Mouse (Mus musculus) hematopoietic multipotent progenitor cell, adult 10-12 weeks (in vitro differentiated cells): Measurements from ENCODE around the gene Zbtb8os. TPM values are rescaled to one million over a fixed set of nuclear protein-coding genes. Genes with fewer than 3 reads are reported as not detected.

Experiments
- polyA plus RNA-seq: library from polyadenylated mRNA; stranded (reverse); fragments of >175 nt; gene quantifications from 2 replicates; pipeline ENCODE4 v1.2.3, GENCODE M21; 2012; ENCODE audit warnings: low replicate concordance

The Zbtb8os gene
- polyA plus RNA-seq, result 2.6 and 4.1 TPM in 2 replicates

GRCm38 (mm10) chr4:129335216-129336074 is at the start of gene Zbtb8os, which contains the start of gene Rbbp4:
Gene Zbtb8os, plus strand, starts transcription at chr4:129335695.
Gene Rbbp4, minus strand, starts transcription at chr4:129335370.

GRCm38 (mm10) chr4:129287472-129287981 is 48.0 kb upstream of the Zbtb8os start, which contains the start of gene Sync:
Gene Sync, plus strand, starts transcription at chr4:129287617.

DNA sequence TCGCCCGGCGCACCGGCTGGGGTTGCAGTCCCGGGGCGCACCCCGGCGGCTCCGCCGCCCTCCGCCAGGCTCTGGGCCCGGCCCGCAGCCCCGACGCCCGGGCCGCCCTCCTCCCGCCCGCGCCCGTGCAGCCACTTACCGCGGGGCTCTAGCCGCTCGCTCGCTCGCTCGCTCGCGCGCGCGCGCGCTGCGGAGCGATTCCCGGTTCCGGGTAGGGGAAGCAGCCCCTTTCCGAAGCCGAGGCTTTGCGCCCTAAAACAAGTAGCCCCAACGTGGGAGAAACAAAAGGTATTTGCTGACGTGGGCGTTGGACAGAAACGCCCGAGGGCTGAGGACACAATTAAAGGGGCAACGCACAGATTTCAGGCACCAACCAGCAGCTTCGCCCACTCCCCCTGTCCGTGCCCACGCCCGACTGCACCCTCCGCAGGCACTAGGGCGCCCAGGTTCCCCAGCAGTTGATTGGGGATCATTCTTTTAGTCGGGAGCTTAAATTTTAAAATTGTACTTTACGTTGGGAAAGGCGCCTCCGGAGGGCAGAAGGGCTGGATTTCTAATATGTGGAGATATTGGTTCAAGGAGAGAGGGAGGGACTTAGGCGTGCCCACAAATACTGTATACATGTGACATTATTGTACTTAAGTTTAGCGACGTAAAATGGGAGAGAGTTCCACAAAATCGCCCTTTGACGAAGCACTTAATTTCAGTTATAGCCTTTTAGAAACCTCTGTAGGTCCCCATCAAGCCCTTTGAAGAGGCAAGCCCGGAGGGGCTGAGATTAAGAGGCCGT is 42.3 kb downstream of the Zbtb8os start, which contains the start of gene Zbtb8a:
Zbtb8a (minus strand) TSS at position 516 of the 790 bp plus-strand sequence.

Other genes starting within 250 kb of the Zbtb8os start
- not detected in 2 replicates for gene Tmem54, start 230.1 kb upstream of the Zbtb8os start, polyA plus RNA-seq
- gene Hpca, start 213.7 kb upstream of the Zbtb8os start, polyA plus RNA-seq, result not detected in 2 replicates
- gene Fndc5, start 198.7 kb upstream of the Zbtb8os start, polyA plus RNA-seq, result 0.15 and 0.46 TPM in 2 replicates
- gene S100pbp, start 146.0 kb upstream of the Zbtb8os start, polyA plus RNA-seq, result 4.2 and 5.2 TPM in 2 replicates
- gene Yars, start 145.9 kb upstream of the Zbtb8os start, polyA plus RNA-seq, result 11.6 and 15.9 TPM in 2 replicates
- gene C77080, start 74.3 kb upstream of the Zbtb8os start, polyA plus RNA-seq, result 0.72 and 1.6 TPM in 2 replicates
- gene Sync, start 48.1 kb upstream of the Zbtb8os start, polyA plus RNA-seq, result 0.04 TPM in 1 of 2 replicates, not detected in the other
- 18.9 and 24.8 TPM in 2 replicates for gene Rbbp4, start 325 bp upstream of the Zbtb8os start, polyA plus RNA-seq
- 1.7 and 4.1 TPM in 2 replicates for gene Zbtb8a, start 42.4 kb downstream of the Zbtb8os start, polyA plus RNA-seq
- not detected in 2 replicates for gene Zbtb8b, start 105.2 kb downstream of the Zbtb8os start, polyA plus RNA-seq
- gene Bsdc1, start 125.9 kb downstream of the Zbtb8os start, polyA plus RNA-seq, result 27.6 and 91.6 TPM in 2 replicates
- 0.17 TPM in 1 of 2 replicates, not detected in the other for gene Tssk3, start 155.3 kb downstream of the Zbtb8os start, polyA plus RNA-seq
- gene Fam229a, start 155.5 kb downstream of the Zbtb8os start, polyA plus RNA-seq, result 0.59 and 1.1 TPM in 2 replicates
- gene Marcksl1, start 177.9 kb downstream of the Zbtb8os start, polyA plus RNA-seq, result 71.7 and 221 TPM in 2 replicates
- gene Hdac1, start 207.0 kb downstream of the Zbtb8os start, polyA plus RNA-seq, result 26.7 and 62.4 TPM in 2 replicates
- 158 and 171 TPM in 2 replicates for gene Lck, start 237.9 kb downstream of the Zbtb8os start, polyA plus RNA-seq
- gene Fam167b, start 242.9 kb downstream of the Zbtb8os start, polyA plus RNA-seq, result 0.84 and 2.4 TPM in 2 replicates